Mouse (Mus musculus): ENCODE results near the gene Rxfp2.

Gene Rxfp2

DNA sequence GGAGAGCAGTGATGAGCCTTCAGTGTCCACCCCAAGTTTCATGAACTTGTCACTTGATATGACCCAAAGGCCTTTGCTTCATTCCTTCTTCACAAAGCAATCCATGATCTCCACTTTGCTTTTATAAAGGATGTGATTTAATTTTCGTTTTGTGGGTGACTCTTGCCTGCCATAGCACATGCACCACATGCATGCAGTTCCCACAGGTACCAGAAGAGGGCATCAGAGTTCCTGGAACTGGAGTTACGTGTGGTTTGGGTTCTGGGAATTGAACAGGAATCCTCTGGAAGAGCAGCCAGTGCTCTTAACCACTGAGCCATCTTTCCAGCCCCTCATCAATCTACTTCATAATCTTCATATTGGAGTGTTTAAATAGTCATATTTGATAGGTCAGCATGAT is 26.1 kb downstream of the Rxfp2 start:
- no peak for DNase-seq (ENCODE audit: low spot score in 2 of 2)

DNA sequence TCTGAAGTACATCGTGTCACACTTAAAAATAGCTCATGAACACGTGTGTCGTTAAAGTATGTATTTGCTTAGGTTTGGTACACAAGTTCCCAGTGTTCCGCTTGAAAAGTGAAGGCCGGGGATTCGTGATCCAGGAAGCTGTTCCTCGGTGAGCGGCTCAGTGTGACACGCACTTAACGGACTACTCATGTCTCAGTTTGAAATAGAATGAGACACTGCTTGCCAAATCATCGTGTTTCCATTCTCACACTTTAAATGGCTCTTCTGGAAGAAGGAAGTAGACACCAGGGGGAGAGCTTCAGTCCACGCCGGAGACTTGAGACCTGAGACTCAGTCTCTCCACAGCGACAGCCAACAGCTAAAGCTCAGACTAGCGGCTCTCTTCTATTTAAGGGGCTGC is 28.0 kb downstream of the Rxfp2 start:
- no peak for DNase-seq (ENCODE audit: low spot score in 2 of 2)

DNA sequence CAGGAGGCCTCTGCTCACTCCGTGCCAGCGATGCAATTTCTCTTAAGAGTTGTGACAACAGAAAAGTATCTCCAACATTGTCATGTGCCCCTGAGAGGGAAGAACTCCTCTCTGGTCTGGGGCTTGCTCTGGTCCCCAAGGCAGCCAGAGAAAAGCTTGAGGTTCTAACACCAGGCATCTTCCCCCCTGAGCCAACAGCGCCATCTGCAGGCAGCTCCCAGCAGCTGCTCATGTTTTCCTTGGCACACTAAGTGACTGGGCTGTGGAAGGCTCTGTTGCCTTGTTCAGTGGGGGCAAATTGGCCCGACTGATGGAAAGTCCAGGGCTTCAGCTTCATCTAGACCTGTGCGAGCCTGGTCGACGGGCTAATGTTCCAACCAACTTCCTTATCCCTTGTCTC is 31.5 kb downstream of the Rxfp2 start:
- peak in 1 of 2 experiments; percentile 19 for DNase-seq (ENCODE audit: low spot score in 2 of 2)

DNA sequence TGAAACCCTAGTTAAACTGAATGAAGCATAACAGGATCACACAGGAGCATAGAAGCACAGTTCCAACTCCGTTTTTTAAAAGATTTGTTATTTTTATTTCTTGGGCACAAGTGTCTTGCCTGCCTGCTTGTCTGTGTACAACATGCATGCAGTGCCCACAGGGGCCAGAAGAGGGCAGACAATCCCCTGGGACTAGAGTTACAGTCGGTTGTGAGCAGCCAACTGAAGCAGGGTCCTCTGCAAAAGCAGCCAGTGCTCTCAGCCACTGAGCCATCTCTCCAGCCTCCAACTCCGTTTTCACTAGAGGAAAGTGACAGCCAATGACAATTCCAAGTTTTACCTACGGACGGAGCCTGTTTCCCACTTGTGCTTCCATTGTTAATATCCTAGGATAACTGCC is 33.4 kb downstream of the Rxfp2 start:
- peak in 1 of 2 experiments; percentile 47 for DNase-seq (ENCODE audit: low spot score in 2 of 2)

DNA sequence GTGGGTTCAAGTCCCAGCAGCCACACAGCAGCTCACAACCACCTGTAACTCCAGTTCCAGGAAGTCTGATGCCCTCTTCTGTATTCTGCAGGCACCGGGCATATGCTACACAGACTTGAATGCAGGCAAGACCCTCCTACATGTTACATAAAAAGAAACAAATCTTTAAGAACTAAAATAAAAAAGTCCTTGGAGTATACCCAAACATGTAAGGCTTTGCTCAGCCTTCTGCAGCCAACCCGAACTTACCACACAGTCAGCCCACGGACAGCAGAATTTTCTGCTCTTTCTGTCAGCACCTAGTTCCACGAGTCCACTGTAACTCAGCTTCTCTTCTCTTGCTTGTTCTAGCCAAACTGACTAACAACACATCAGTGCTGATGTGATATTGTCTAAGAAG is 34.8 kb downstream of the Rxfp2 start:
- no peak for DNase-seq (ENCODE audit: low spot score in 2 of 2)

DNA sequence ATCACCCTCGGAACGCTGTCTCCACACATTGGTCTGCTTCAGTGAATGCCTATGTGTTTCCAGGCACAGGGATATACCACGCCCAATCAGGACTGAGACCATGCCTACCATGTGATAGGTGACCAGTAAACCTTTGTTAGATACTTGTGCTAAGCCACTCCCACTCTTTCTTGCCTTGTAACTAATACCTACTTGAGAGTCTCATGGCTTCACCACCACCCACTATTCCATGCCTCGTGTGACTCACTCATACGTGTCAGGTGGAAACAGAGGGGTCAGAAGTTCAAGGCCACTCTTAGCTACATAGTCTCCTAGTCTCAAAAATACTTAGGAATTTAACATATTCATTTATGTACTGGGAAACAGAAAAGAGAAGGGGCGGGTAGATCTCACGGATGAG is 35.5 kb downstream of the Rxfp2 start:
- DNase-seq (ENCODE audit: low spot score in 2 of 2): no peak

DNA sequence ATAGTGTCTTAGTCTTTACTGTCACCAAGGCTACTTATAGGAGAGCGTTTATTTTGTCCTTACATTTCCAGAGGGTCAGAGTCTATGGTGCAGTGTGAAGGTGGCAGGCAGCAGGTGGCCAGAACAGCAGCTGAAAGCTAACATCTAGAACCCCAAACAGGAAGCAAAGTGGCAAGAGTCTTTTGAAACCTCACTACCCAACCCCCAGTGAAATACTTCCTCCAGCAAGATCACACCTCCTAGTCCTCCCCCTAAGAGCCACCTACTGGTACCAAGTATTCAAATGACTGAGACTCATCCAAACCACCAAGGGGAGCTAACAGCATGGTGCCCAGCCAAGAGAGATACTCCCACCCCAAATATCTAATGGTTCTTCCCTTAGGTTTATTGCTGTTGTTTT is 36.8 kb downstream of the Rxfp2 start:
- no peak for DNase-seq (ENCODE audit: low spot score in 2 of 2)

DNA sequence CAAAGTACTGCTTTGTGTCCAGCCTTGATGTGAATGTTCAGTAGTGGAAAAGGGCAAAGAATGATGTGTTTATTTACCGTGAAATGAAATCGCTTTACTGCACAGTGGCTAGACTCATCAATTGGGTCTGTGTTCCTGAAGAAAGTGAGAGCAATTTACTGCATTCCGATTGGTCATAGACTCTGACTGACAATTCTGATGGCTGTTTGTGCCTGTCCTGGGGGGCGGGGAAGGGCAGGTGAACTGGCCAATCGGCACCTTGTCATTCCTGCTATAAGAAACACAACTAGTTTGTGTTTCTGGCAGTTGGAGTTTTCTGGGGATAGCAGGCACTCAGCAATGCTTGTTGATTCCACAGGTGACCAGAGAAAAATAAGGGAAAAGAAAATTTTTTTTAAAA is 37.6 kb downstream of the Rxfp2 start:
- DNase-seq (ENCODE audit: low spot score in 2 of 2): no peak

DNA sequence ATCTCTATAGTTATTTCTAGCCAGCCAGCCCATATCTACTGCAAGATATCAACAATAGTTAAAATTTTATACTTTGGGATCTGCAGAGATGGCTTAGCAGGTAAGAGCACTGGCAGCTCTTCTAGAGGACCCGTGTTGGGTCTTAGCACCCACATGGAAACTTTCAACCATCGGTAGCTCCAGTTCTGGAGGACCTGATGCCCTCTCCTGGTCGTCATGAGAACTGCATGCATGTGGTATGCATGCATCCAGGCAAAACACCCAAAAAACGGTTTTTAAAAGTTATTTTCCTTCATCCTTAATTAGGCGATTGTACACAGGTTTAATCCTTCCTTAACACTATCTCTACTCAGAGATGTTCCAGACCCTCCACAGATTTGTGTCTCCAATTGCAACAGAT is 40.4 kb downstream of the Rxfp2 start:
- no peak for DNase-seq (ENCODE audit: low spot score in 2 of 2)

DNA sequence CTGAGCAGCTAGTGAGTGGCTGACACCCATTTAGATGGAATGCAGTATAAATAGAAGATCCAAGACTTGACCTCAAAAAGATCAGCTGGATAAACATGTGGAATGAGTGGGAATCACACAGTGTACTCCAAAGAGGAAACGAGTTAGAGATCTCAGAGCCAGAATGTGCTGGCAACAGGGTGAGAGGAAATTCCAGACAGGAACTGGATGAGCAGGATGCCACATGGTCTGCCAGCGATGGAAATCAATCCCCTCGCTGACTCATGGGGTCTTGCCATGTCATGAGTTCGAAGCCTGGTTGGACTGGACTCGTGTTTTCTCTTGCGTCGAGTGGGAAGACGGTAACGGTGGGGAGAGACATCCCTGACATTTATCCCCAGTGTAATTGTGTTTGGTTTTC is 41.0 kb downstream of the Rxfp2 start:
- DNase-seq (ENCODE audit: low spot score in 2 of 2): no peak

DNA sequence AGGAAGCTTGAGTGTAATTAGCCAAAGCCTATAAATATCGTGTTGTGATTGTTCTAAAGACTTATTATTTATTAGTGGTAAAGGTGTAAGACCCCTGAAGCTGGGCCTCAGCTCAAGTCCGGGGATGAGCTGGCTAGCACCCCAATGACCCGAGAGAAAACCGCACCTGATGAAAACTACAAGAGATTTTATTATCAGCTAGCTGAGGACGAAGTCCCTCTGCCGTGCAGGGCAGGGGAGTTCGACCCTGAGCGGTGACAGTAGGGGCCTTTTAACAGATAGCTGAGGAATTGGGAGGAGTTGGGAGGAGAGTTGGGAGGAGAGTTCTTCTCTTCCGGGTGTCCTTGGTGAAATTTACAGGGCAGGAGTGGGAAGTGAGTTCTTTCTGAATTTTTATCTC is 42.6 kb downstream of the Rxfp2 start:
- no peak for DNase-seq (ENCODE audit: low spot score in 2 of 2)

DNA sequence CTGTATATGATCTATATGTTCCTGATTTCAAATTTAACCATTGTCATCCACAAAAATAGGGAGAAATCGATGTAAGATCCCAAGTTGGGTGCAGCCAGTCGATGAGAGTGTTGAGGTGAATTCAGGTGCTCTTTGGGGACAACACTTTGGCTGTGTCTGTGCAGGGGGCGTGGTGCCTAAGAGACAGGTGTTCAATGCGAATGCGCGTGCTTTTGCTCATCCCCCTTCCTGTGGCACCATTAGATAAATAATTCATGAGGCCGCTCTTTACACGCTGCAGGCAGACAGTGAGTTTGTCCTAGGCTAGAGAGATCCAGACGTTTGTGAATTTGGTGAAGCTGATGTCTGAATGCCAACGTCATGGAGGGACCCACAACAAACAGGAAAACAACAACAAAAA is 45.8 kb downstream of the Rxfp2 start:
- no peak for DNase-seq (ENCODE audit: low spot score in 2 of 2)

DNA sequence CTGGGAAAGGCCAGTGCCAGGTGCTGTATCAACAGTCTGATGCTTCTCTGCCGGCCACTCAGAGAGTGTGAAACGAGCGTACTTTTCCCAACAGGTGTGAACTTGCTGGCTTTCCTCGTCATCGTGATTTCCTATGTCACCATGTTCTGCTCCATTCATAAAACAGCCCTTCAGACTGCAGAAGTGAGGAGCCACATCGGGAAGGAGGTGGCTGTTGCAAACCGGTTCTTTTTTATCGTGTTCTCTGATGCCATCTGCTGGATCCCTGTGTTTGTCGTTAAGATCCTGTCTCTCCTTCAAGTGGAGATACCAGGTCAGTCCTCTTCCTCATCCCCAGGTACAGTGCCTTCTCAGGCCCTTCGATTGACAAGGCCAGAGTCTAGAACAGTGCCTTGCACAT is 51.6 kb downstream of the Rxfp2 start:
- peak in 1 of 2 experiments; percentile 32 for DNase-seq (ENCODE audit: low spot score in 2 of 2)

DNA sequence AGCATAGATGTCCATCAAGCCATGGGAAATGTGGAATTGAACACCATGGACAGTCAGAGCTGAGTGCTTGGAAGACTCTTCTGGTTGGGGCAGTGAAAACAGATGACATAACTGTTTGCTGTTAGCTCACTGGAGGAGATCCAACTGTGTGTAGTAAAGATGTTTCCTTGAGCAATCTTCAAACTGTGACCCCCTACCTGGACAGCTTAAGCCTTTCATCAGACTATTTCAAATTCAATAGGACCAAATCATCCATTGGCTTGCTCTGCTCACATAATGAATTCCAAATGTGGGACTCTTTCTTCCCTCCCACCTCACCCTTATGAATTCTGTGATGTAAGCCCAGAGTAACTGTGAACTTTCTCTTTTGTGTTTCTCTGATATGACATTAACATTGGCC is 53.3 kb downstream of the Rxfp2 start:
- DNase-seq (ENCODE audit: low spot score in 2 of 2): no peak

DNA sequence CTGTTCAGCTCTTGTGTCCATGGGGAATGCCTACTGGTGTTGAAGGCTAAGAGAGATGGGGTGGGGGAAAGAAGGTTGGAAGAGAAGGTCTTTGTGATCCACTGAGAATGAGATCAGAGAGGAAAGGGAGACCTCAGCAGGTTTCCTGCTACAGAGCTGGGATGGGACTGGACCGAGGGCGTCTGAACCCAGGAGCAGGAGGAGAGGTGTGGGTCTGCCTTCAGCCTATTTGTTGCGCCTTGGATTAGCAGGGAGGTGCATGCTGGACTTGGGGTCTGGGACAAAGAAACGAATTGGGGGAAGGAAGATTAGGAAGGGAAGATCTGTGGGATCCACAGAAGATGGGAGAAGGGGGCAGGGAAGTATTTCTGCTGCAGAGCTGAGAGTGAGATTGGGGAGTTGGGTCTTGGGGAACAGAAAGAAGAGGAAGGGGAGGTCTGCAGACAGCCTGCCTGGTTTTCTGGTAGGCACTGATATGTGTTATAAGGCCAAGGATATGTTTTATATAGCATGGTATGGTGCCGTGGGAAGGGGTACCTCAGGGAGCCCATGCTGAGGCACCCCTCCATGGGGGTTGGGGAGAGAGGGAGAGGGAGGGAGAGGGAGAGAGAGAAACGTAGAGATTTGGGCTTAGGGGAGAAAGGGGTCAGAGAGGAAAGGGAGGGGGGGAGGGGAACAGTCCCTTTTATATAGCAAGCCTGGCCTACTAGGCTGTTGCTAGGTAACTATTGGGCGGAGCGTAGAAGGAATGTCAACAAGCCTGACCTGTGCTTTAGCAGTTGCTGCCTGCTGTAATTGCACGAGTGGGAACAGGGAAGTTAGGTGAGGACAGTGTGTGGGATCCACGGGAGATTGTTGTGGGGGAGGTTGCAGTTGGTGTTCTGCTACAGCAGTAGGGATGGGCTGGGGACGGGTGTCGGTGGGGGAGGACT is 61.7 kb downstream of the Rxfp2 start:
- DNase-seq (ENCODE audit: low spot score in 2 of 2): no peak

DNA sequence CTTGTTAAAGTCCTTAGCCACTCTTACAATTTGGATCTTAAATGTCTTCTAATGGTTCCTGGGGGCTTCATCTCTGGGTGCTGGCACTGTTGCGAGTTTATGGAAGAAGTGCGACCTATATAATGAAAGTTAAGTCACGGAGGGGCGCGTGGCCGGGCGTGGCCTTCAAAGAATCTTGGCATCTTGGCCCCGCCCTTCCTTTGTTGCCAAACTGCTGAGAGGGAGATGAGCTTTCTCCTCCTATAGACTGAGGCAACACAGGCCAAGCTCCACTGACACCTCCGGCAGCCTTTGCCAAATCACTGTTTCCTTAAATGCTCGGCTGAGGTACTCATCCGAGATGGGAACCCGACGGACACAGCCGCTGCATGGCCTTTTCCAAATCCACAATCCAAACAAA is 64.2 kb downstream of the Rxfp2 start:
- DNase-seq (ENCODE audit: low spot score in 2 of 2): no peak

DNA sequence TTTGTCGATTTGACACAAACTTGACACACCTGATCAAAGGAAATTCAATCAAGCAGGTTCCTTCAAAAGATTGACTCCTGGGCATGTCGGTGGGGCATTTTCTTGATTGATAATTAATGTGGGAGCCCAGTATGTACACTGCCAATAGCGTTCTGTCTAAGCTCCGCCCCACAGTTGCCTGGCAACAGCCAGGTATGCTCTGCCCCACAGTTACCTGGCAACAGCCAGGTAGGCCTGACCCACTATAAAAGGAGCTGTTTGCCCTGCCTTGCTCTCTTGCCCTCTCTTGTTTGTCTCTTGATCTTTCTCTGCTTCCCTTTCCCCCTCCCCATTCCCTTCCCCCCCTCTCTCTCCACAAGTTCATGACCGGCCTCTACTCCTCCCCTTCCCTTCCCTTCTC is 64.7 kb downstream of the Rxfp2 start:
- DNase-seq (ENCODE audit: low spot score in 2 of 2): no peak

DNA sequence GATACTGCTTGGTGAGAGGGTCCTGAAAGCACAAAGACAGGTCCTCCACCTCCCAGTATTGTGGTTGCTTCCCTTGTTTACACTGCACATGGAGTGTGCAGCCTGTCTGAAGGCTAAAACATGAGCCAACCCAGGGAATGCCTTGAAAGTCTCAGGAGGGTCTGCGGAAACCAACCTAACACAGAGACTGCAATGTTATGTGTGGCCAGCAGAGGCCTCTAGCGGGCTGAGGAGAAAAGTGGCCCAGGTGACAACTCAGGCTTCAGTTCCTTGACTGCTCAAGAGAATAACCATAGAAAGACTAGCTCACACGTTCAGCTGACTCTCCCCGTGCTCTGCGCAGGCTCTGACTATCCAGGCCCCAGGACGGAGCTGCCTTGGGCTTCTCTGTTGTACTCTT is 79.1 kb downstream of the Rxfp2 start:
- DNase-seq (ENCODE audit: low spot score in 2 of 2): peak; percentile 40 to 61

DNA sequence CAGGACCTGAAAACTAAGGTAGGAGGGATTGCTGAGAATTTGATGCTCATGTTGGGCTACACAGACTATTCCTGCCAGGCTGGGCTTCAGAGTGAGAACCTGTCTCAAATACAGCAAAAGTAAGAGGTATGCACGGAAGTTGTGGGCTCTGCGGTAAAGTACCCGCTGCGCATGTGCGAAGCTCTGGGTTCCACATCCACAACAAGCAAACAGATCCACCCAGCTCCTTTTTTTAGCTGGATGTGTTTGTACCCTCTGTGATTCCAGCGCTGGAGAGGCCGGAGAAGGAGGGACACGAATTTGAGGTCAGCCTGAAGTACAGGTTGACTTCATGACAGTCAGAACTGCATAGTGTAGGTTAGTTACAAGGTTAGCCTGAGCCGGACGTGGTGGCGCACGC is 80.3 kb downstream of the Rxfp2 start:
- no peak for DNase-seq (ENCODE audit: low spot score in 2 of 2)

DNA sequence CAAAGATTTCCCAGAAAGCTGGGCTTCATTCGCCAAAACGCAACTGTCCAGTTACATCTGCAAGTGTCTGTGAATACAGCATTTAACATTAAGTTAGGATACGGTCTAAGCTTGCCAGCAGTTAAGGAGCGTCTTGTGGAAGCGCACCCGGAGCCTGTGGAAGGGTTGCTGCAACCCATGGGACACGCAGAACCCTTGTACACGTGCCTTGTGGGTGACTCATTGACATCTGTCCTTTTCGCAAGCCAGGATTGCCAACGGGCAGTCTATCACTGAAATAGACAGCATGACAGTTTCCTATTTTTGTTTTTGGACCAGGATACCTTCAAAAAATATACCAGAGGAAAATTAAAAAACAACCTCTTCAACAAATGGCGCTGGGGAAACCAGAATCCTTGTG is 83.3 kb downstream of the Rxfp2 start:
- DNase-seq (ENCODE audit: low spot score in 2 of 2): no peak

DNA sequence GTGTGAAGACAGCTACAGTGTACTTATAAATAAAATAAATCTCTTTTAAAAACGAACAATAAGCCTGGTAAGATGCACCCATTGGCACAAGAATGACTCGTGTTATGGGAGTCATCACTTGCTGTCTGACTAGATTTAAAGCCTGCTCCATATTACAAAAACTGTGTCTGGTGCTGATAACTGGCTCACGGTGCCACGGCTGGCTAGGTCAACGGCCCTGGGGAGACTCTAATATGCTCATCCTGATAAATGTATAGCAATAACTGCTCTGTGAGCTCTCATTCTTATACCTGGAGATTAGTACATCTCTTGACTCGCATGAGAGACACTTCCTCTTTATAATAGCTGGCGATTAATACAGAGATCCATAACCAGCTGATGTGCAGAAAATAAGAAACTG is 87.9 kb downstream of the Rxfp2 start:
- no peak for DNase-seq (ENCODE audit: low spot score in 2 of 2)

DNA sequence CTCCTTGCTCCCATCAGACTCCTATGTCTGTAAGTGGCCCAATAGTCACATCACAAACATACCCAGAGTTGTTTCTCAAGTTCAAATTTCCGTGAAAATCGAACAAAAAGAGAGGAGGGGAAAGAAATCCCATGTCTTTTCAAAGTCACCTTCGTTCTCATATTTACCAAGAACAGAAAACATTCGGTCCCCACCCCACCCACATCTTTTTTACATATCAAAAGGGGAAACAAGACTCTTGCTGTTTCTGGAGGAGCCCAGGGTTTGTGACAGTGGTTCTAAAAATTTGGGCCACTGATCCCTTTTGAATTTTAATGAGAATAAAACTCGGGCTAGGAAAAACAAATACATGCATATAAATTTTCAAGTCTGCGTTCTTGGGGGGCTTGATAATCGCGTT is 92.8 kb downstream of the Rxfp2 start:
- DNase-seq (ENCODE audit: low spot score in 2 of 2): no peak

DNA sequence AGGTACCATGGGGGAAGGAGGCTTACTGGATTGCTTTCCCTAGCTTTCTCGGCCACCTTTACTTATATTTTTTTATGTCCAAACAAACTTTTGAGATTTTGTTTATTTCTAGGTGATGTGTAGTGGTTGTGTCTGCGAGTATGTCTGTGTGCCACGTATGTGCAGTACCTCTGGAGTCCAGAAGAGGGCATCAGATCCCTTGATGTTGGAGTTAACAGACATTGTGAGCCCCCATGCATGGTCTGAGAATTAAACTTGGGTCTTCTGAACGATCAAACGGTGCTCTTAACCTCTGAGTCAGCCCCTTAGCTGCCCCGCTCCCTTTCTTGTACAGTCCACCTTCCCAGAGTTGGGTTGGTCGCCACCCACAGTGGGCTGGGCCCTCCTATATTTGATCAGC is 95.5 kb downstream of the Rxfp2 start:
- DNase-seq (ENCODE audit: low spot score in 2 of 2): peak in 1 of 2 experiments; percentile 55

DNA sequence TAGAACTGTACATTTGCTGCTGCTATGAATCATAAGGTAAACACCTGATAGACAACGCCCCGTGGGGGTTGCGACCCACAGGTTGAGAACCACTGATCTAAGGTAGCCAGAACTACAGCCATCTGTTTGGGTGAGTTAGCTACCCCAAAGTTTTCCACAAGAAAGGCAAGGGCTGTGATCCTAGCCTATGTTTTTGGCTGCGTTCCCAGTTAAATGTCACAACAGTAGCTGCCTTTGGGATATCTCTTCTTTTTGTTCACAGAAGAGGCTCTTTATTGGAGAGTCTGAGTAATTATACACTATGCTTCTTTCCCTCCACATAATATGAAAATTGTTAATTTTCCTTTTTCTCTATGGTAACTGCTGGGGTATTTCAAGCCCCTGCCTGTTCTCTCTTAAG is 96.3 kb downstream of the Rxfp2 start:
- DNase-seq (ENCODE audit: low spot score in 2 of 2): no peak
